Mouse (Mus musculus) Patski (cell line): ENCODE data around the gene Grik4. TPM values are rescaled to one million over a fixed set of nuclear protein-coding genes. Genes with fewer than 3 reads are reported as not detected.

ENCODE experiments used
- ATAC-seq: fragments of 100-300 bp; one replicate; pipeline ENCODE4 v1.8.0; 2021
- CTCF ChIA-PET: fragments of 350-600 bp; sonication (Branson Sonifier 250); formaldehyde crosslinking; loops from one replicate; lab custom pipeline; 2022; ENCODE audit warnings: inconsistent platforms; lab: Charles Lee
- POLR2A ChIA-PET: fragments of 350-600 bp; sonication (Branson Sonifier 250); formaldehyde crosslinking; loops from one replicate; lab custom pipeline; 2022; ENCODE audit warnings: antibody characterized with exemption, inconsistent platforms; lab: Charles Lee
- DNase-seq: peaks from one replicate; pipeline ENCODE4 v3.0.0-alpha.2; 2011; ENCODE audit warnings: low read depth, low spot score
- H3K27me3 ChIP-seq: fragments of 371-371 bp; one replicate; pipeline ENCODE4 v1.5.1; 2021
- CTCF ChIP-seq: fragments of 100-300 bp; IDR thresholded peaks from one replicate; pipeline ENCODE4 v1.5.1; 2021
- in situ Hi-C: fragments of 300-500 bp; cut with MboI; formaldehyde crosslinking; loops from 3 replicates; pipeline ENCODE4 v1.11.1; 2018; ENCODE audit warnings: low pct_unique_long_range_greater_than_20kb, mixed read lengths
- polyA plus RNA-seq: library from polyadenylated mRNA; unstranded; gene quantifications from one replicate; pipeline ENCODE4 v1.2.3, GENCODE M21; 2021

The Grik4 gene
- polyA plus RNA-seq, 1 experiment from 2014 or later = 0.09 TPM

GRCm38 (mm10) chr9:42674017-42674412, 270.3 kb downstream of the Grik4 start:
- ATAC-seq = no peak
- no peak for DNase-seq

GRCm38 (mm10) chr9:42673385-42674016, 270.8 kb downstream of the Grik4 start:
- ChIA-PET POLR2A (no interaction called here), CTCF (no interaction called here)
- peaks cover 41% of the 10 kb centered on the region for H3K27me3 ChIP-seq
- DNase-seq (no peak), ATAC-seq (no peak)
- no peak for TF ChIP-seq CTCF
- in situ Hi-C loops = no loop called here

More at GRCm38 (mm10) chr9:42674017-42674412, 270.3 kb downstream of the Grik4 start:
- POLR2A ChIA-PET = no interaction called here
- CTCF ChIA-PET = no interaction called here
- in situ Hi-C loops = no loop called here
- peaks cover 46% of the 10 kb centered on the region for H3K27me3 ChIP-seq
- TF ChIP-seq CTCF = no peak

GRCm38 (mm10) chr9:42672982-42673381, 271.3 kb downstream of the Grik4 start:
- ATAC-seq (no peak), DNase-seq (no peak)
- POLR2A ChIA-PET = no interaction called here
- TF ChIP-seq CTCF = no peak
- in situ Hi-C loops = no loop called here
- CTCF ChIA-PET = no interaction called here
- peaks cover 36% of the 10 kb centered on the region for H3K27me3 ChIP-seq

GRCm38 (mm10) chr9:42670619-42671018, 273.7 kb downstream of the Grik4 start:
- peaks cover 28% of the 10 kb centered on the region for H3K27me3 ChIP-seq
- ChIA-PET POLR2A (no interaction called here), CTCF (no interaction called here)
- no peak for ATAC-seq
- in situ Hi-C loops = no loop called here
- no peak for TF ChIP-seq CTCF
- no peak for DNase-seq

GRCm38 (mm10) chr9:42661481-42661880, 282.8 kb downstream of the Grik4 start:
- no peak for DNase-seq
- peaks cover 37% of the 10 kb centered on the region for H3K27me3 ChIP-seq
- ATAC-seq = no peak
- in situ Hi-C loops = no loop called here
- ChIA-PET CTCF (no interaction called here), POLR2A (interaction anchor here (0.6 kb wide), 1 partner anchor 157 kb away, joined by 3 read pairs; no protein-coding TSS in a partner anchor)
- no peak for TF ChIP-seq CTCF

GRCm38 (mm10) chr9:42652756-42653155, 291.5 kb downstream of the Grik4 start:
- DNase-seq = no peak
- no peak for ATAC-seq
- in situ Hi-C loops = no loop called here
- ChIA-PET POLR2A (interaction anchor here (0.7 kb wide), 1 partner anchor 579 kb away, joined by 3 read pairs; no protein-coding TSS in a partner anchor), CTCF (no interaction called here)
- TF ChIP-seq CTCF = no peak
- H3K27me3 ChIP-seq = peaks cover 31% of the 10 kb centered on the region

- POLR2A ChIA-PET = no interaction called here
- in situ Hi-C loops = no loop called here
- H3K27me3 ChIP-seq = peaks cover 33% of the 10 kb centered on the region
- DNase-seq (no peak), ATAC-seq (no peak)
- CTCF ChIA-PET = no interaction called here
- no peak for TF ChIP-seq CTCF
Observed at GRCm38 (mm10) chr9:42652309-42652708, 292.0 kb downstream of the Grik4 start.

- peaks cover 36% of the 10 kb centered on the region for H3K27me3 ChIP-seq
- DNase-seq = no peak
- TF ChIP-seq CTCF = no peak
- in situ Hi-C loops = no loop called here
- no peak for ATAC-seq
- POLR2A ChIA-PET = no interaction called here
- CTCF ChIA-PET = no interaction called here
Observed at GRCm38 (mm10) chr9:42649872-42650271, 294.4 kb downstream of the Grik4 start.

- TF ChIP-seq CTCF = no peak
- DNase-seq (no peak), ATAC-seq (no peak)
- ChIA-PET CTCF (no interaction called here), POLR2A (no interaction called here)
- peaks cover 39% of the 10 kb centered on the region for H3K27me3 ChIP-seq
- in situ Hi-C loops = no loop called here
Observed at GRCm38 (mm10) chr9:42648051-42648450, 296.2 kb downstream of the Grik4 start.

- CTCF ChIA-PET = no interaction called here
- DNase-seq = no peak
- POLR2A ChIA-PET = no interaction called here
- no peak for TF ChIP-seq CTCF
- in situ Hi-C loops = no loop called here
- no peak for ATAC-seq
- peaks cover 40% of the 10 kb centered on the region for H3K27me3 ChIP-seq
Observed at GRCm38 (mm10) chr9:42647596-42647995, 296.7 kb downstream of the Grik4 start.

- CTCF ChIA-PET = interaction anchor here (1.5 kb wide), 1 partner anchor 43 kb away, joined by 3 read pairs; no protein-coding TSS in a partner anchor
- in situ Hi-C loops = no loop called here
- peaks cover 45% of the 10 kb centered on the region for H3K27me3 ChIP-seq
- no peak for TF ChIP-seq CTCF
- ATAC-seq (no peak), DNase-seq (no peak)
- POLR2A ChIA-PET = no interaction called here
Observed at GRCm38 (mm10) chr9:42646821-42647220, 297.5 kb downstream of the Grik4 start.

GRCm38 (mm10) chr9:42645161-42645560, 299.1 kb downstream of the Grik4 start:
- ATAC-seq = no peak
- ChIA-PET CTCF (no interaction called here), POLR2A (no interaction called here)
- DNase-seq = no peak
- H3K27me3 ChIP-seq = peaks cover 50% of the 10 kb centered on the region
- in situ Hi-C loops = no loop called here
- no peak for TF ChIP-seq CTCF
